Mouse (Mus musculus): ENCODE measurements around the gene L1td1. TPM values are rescaled to one million over a fixed set of nuclear protein-coding genes. Genes with fewer than 3 reads are reported as not detected.
"Not testable (repeated sequence)": the region's sequence is repeated elsewhere in the genome, so short reads cannot be mapped to it uniquely, and the experiment has no call there.

The L1td1 gene
- polyA plus RNA-seq, 1 experiment from 2014 or later = 0.14 TPM

- WGBS = 81% methylated on average over 17 of the region's 17 CpGs
- Histone ChIP-seq H3K27ac (no peak overlapping the region), H3K4me1 (no peaks in the 10 kb centered on the region), H3K4me3 (no peak overlapping the region), H3K9me3 (no peaks in the 10 kb centered on the region), H3K4me2 (no peak overlapping the region), H3K9ac (no peak overlapping the region), H3K27me3 (no peaks in the 10 kb centered on the region), H3K36me3 (no peaks in the 10 kb centered on the region)
- no peak for ATAC-seq (ENCODE audit: insufficient number of reproducible peaks, low FRiP score, low TSS enrichment, low read depth)
Measured at GRCm38 (mm10) chr4:98717735-98718546, 8.6 kb upstream of the L1td1 start.

GRCm38 (mm10) chr4:98718547-98718917 lies 8.0 kb upstream of the L1td1 start:
- 78% methylated on average over 10 of the region's 10 CpGs for WGBS

GRCm38 (mm10) chr4:98722454-98722853 lies 4.1 kb upstream of the L1td1 start:
- 13% methylated on average over 8 of the region's 8 CpGs for WGBS
- Histone ChIP-seq H3K27ac (no peak overlapping the region), H3K4me3 (no peak overlapping the region), H3K36me3 (no peaks in the 10 kb centered on the region), H3K9ac (no peak overlapping the region), H3K9me3 (no peaks in the 10 kb centered on the region), H3K4me2 (no peak overlapping the region), H3K4me1 (peaks cover 11% of the 10 kb centered on the region), H3K27me3 (peaks cover 9% of the 10 kb centered on the region; the same call in 1 of the 2 replicates)
- no peak for ATAC-seq (ENCODE audit: insufficient number of reproducible peaks, low FRiP score, low TSS enrichment, low read depth)

More at GRCm38 (mm10) chr4:98718547-98718917, 8.0 kb upstream of the L1td1 start:
- Histone ChIP-seq H3K27ac (no peak overlapping the region), H3K36me3 (no peaks in the 10 kb centered on the region), H3K4me2 (no peak overlapping the region), H3K9ac (no peak overlapping the region), H3K4me3 (no peak overlapping the region), H3K27me3 (no peaks in the 10 kb centered on the region), H3K4me1 (no peaks in the 10 kb centered on the region), H3K9me3 (no peaks in the 10 kb centered on the region)
- no peak for ATAC-seq (ENCODE audit: insufficient number of reproducible peaks, low FRiP score, low TSS enrichment, low read depth)

DNA sequence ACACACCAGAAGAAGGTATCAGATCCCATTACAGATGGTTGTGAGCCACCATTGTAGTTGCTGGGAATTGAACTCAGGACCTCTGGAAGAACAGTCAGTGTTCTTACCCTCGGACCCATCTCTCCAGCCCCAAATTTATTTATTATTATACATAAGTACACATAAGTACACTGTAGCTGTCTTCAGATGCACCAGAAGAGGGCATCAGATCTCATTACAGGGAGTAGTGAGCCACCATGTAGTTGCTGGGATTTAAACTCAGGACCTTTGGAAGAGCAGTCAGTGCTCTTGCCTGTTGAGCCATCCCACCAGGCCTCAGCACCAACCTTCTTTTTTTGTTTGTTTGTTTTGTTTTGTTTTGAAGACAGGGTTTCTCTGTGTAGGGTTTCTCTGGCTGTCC lies 1.9 kb upstream of the L1td1 start:
- H3K36me3 ChIP-seq; H3K27ac ChIP-seq; H3K9ac ChIP-seq; H3K4me2 ChIP-seq; H3K4me3 ChIP-seq; ATAC-seq (ENCODE audit: insufficient number of reproducible peaks, low FRiP score, low TSS enrichment, low read depth); H3K9me3 ChIP-seq: not testable (repeated sequence)
- WGBS = 84% methylated on average over 1 of the region's 1 CpGs
- Histone ChIP-seq H3K4me1 (peaks cover 17% of the 10 kb centered on the region), H3K27me3 (peaks cover 16% of the 10 kb centered on the region)

DNA sequence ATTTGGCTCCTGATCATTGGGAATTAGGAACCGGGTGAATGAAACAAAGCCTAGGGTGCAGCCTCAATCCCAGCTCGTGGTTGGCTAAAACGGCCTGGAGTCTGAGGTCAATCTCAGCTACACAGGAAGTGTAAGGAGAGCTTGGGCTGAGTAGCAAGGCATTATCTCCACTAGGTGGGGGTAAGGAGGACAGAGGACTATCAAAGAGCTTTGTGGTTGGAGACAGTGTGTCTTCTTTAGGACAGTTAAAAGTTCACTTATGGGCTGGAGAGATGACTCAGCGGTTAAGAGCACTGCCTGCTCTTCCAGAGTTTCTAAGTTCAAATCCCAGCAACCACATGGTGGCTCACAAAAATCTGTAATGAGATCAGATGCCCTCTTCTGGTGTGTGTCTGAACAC lies 1.1 kb upstream of the L1td1 start:
- no peaks in the 10 kb centered on the region for H3K36me3 ChIP-seq
- no peak overlapping the region for H3K4me2 ChIP-seq
- no peaks in the 10 kb centered on the region for H3K9me3 ChIP-seq
- no peak overlapping the region for H3K27ac ChIP-seq
- no peak for ATAC-seq (ENCODE audit: insufficient number of reproducible peaks, low FRiP score, low TSS enrichment, low read depth)
- H3K9ac ChIP-seq = no peak overlapping the region
- WGBS = 40% methylated on average over 4 of the region's 4 CpGs
- peaks cover 16% of the 10 kb centered on the region for H3K27me3 ChIP-seq
- peaks cover 17% of the 10 kb centered on the region for H3K4me1 ChIP-seq
- H3K4me3 ChIP-seq = no peak overlapping the region

GRCm38 (mm10) chr4:98727295-98727958 lies 893 bp downstream of the L1td1 start:
- WGBS = 5% methylated on average over 21 of the region's 21 CpGs
- peaks cover 16% of the 10 kb centered on the region for H3K27me3 ChIP-seq

DNA sequence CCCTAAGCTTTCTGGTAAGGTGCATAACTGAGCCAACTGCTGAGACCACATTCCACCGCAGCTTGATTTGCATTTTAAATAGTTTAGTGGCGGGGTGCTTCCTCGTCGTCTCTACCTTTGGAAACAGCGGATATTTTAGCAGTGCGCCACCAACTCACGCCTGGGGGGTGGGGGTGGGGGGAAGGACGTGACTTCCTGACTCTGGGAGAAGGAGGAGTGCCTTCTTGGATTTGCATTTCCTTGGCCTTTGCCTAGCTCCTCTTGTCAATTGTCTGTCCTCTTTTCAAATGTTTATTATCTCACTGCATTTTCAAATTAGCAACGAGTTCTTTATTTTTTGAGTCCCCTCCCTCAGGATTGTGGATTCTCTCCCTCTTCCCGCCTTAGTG lies 1.4 kb downstream of the L1td1 start:
- H3K4me3 ChIP-seq = peak overlapping the region; percentile 10; the same call in 1 of the 2 replicates
- peaks cover 17% of the 10 kb centered on the region for H3K4me1 ChIP-seq
- H3K27ac ChIP-seq = no peak overlapping the region
- no peaks in the 10 kb centered on the region for H3K9me3 ChIP-seq
- ATAC-seq (ENCODE audit: insufficient number of reproducible peaks, low FRiP score, low TSS enrichment, low read depth) = no peak
- H3K9ac ChIP-seq = no peak overlapping the region
- no peaks in the 10 kb centered on the region for H3K36me3 ChIP-seq
- peaks cover 16% of the 10 kb centered on the region for H3K27me3 ChIP-seq
- 6% methylated on average over 10 of the region's 10 CpGs for WGBS
- H3K4me2 ChIP-seq = peak overlapping the region; percentile 69

More at GRCm38 (mm10) chr4:98727295-98727958, 893 bp downstream of the L1td1 start:
- Histone ChIP-seq H3K9ac (no peak overlapping the region), H3K4me2 (peak overlapping the region; percentile 69), H3K4me1 (peaks cover 17% of the 10 kb centered on the region), H3K36me3 (no peaks in the 10 kb centered on the region), H3K27ac (no peak overlapping the region), H3K9me3 (no peaks in the 10 kb centered on the region), H3K4me3 (peak overlapping the region; percentile 32)
- ATAC-seq (ENCODE audit: insufficient number of reproducible peaks, low FRiP score, low TSS enrichment, low read depth) = no peak

GRCm38 (mm10) chr4:98728716-98729115 lies 2.2 kb downstream of the L1td1 start:
- no peak for ATAC-seq (ENCODE audit: insufficient number of reproducible peaks, low FRiP score, low TSS enrichment, low read depth)
- H3K4me3 ChIP-seq = no peak overlapping the region
- H3K27ac ChIP-seq = no peak overlapping the region
- no peaks in the 10 kb centered on the region for H3K36me3 ChIP-seq
- H3K27me3 ChIP-seq = peaks cover 16% of the 10 kb centered on the region
- no peak overlapping the region for H3K4me2 ChIP-seq
- 65% methylated on average over 7 of the region's 7 CpGs for WGBS
- H3K9me3 ChIP-seq = no peaks in the 10 kb centered on the region
- H3K4me1 ChIP-seq = peaks cover 17% of the 10 kb centered on the region
- no peak overlapping the region for H3K9ac ChIP-seq

- Histone ChIP-seq H3K4me2 (no peak overlapping the region), H3K36me3 (no peaks in the 10 kb centered on the region), H3K9ac (no peak overlapping the region), H3K27me3 (0 out of 2 replicates have a peak, but pooled peaks cover 4% of the 10 kb centered on the region), H3K4me1 (no peaks in the 10 kb centered on the region), H3K27ac (no peak overlapping the region), H3K4me3 (no peak overlapping the region), H3K9me3 (no peaks in the 10 kb centered on the region)
- no peak for ATAC-seq (ENCODE audit: insufficient number of reproducible peaks, low FRiP score, low TSS enrichment, low read depth)
- 94% methylated on average over 16 of the region's 16 CpGs for WGBS
Measured at GRCm38 (mm10) chr4:98733660-98734059, 7.1 kb downstream of the L1td1 start.

DNA sequence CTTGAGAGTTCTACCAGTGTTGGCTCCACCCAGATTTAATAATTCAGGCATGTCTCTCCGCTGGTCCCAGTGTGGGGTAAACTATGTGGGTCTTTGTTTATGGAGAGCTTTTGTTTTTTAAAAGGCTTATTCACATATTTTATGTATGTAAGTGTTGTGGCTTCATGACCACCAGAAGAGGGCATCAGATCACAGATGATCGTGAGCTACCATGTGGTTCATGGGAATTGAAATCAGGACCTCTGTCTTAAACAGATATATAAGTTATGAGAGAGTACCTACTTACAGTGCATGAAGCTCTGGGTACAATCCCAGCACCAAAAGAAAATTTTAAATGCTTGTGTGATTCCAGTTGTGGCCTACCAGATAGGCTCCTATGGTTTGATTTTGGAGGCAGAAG lies 13.2 kb downstream of the L1td1 start:
- Histone ChIP-seq H3K27me3 (no peaks in the 10 kb centered on the region), H3K4me2 (no peak overlapping the region), H3K4me3 (no peak overlapping the region), H3K27ac (no peak overlapping the region), H3K9me3 (no peaks in the 10 kb centered on the region), H3K36me3 (no peaks in the 10 kb centered on the region), H3K9ac (no peak overlapping the region), H3K4me1 (peaks cover 4% of the 10 kb centered on the region; the same call in 1 of the 2 replicates)
- 37% methylated on average over 2 of the region's 2 CpGs for WGBS
- ATAC-seq (ENCODE audit: insufficient number of reproducible peaks, low FRiP score, low TSS enrichment, low read depth) = no peak

- H3K36me3 ChIP-seq = no peaks in the 10 kb centered on the region
- no peak overlapping the region for H3K4me3 ChIP-seq
- peaks cover 4% of the 10 kb centered on the region; the same call in 1 of the 2 replicates for H3K4me1 ChIP-seq
- no peaks in the 10 kb centered on the region for H3K27me3 ChIP-seq
- WGBS = 58% methylated on average over 3 of the region's 3 CpGs
- H3K9ac ChIP-seq = no peak overlapping the region
- H3K4me2 ChIP-seq = no peak overlapping the region
- H3K27ac ChIP-seq = no peak overlapping the region; the same call in 1 of the 2 replicates
- no peak for ATAC-seq (ENCODE audit: insufficient number of reproducible peaks, low FRiP score, low TSS enrichment, low read depth)
- H3K9me3 ChIP-seq = no peaks in the 10 kb centered on the region
Measured at GRCm38 (mm10) chr4:98743209-98743905, 16.8 kb downstream of the L1td1 start.

GRCm38 (mm10) chr4:98743906-98744210 lies 17.3 kb downstream of the L1td1 start:
- Histone ChIP-seq H3K36me3 (no peaks in the 10 kb centered on the region), H3K9ac (no peak overlapping the region), H3K27ac (no peak overlapping the region), H3K27me3 (no peaks in the 10 kb centered on the region), H3K4me2 (no peak overlapping the region), H3K9me3 (no peaks in the 10 kb centered on the region), H3K4me3 (no peak overlapping the region), H3K4me1 (peaks cover 4% of the 10 kb centered on the region; the same call in 1 of the 2 replicates)
- ATAC-seq (ENCODE audit: insufficient number of reproducible peaks, low FRiP score, low TSS enrichment, low read depth) = no peak
- 25% methylated on average over 7 of the region's 7 CpGs for WGBS
